Mouse (Mus musculus) small intestine, adult 2 months (tissue): ENCODE results near the gene 4833427G06Rik. TPM values are rescaled to one million over a fixed set of nuclear protein-coding genes. Genes with fewer than 3 reads are reported as not detected.
A peak's percentile ranks its signal among the peaks of the same experiment; 100 is the strongest.

Experiments used
- H3K27ac ChIP-seq: fragments of 200-500 bp; 2 replicates; pipeline ENCODE4 v1.5.1; 2012; ENCODE audit warnings: low read depth, low read length, control low read depth, inconsistent platforms; ENCODE audit not compliant: insufficient read depth
- H3K27me3 ChIP-seq: fragments of 200-500 bp; 2 replicates; pipeline ENCODE4 v1.6.1; 2012; ENCODE audit warnings: mild to moderate bottlenecking, moderate library complexity, low read length, inconsistent platforms; ENCODE audit not compliant: control insufficient read depth, insufficient read depth
- H3K36me3 ChIP-seq: fragments of 200-500 bp; 2 replicates; pipeline ENCODE4 v1.6.1; 2012; ENCODE audit warnings: mild to moderate bottlenecking, low read length, control low read depth, inconsistent platforms; ENCODE audit not compliant: control insufficient read depth, insufficient read depth
- H3K4me1 ChIP-seq: fragments of 200-500 bp; 2 replicates; pipeline ENCODE4 v1.6.1; 2012; ENCODE audit warnings: low read length, inconsistent platforms, mixed read lengths; ENCODE audit not compliant: control insufficient read depth, insufficient read depth, insufficient read length
- H3K4me3 ChIP-seq: fragments of 200-500 bp; 2 replicates; pipeline ENCODE4 v1.5.1; 2012; ENCODE audit warnings: low read depth, mild to moderate bottlenecking, control low read depth, inconsistent platforms, low read length, moderate library complexity
- CTCF ChIP-seq: fragments of 200-500 bp; IDR thresholded peaks from 2 replicates; pipeline ENCODE4 v1.5.1; 2012; ENCODE audit warnings: low read depth, mild to moderate bottlenecking, control low read depth, inconsistent platforms, low read length, moderate library complexity, mixed read lengths; ENCODE audit not compliant: insufficient replicate concordance, insufficient read length; ENCODE audit errors: extremely low read depth
- POLR2A ChIP-seq: fragments of 200-500 bp; IDR thresholded peaks from 2 replicates; pipeline ENCODE4 v1.6.1; 2012; ENCODE audit warnings: low read depth, mild to moderate bottlenecking, control low read depth, inconsistent platforms, low read length, moderate library complexity
- WGBS: fragments of 180-500 bp; shearing (Covaris S2); methylation state at CpG from one replicate; pipeline ENCODE4 v1.1.7; 2018; 5-methylcytosine and 5-hydroxymethylcytosine counted together
- polyA plus RNA-seq: library from polyadenylated mRNA; depleted of rRNA; stranded (reverse); fragments of >200 nt; gene quantifications from 2 replicates; pipeline ENCODE4 v1.2.3, GENCODE M21; 2012

The 4833427G06Rik gene
- polyA plus RNA-seq, 1 experiment: not detected

- no peak for TF ChIP-seq POLR2A
- no peak for TF ChIP-seq CTCF
- WGBS: 91% methylated on average over 1 of the region's 1 CpGs
Measured at GRCm38 (mm10) chr9:51137836-51138235, 36.0 kb upstream of the 4833427G06Rik start.

GRCm38 (mm10) chr9:51137432-51137831, 35.6 kb upstream of the 4833427G06Rik start:
- no peak overlapping the region for H3K27ac ChIP-seq
- no peaks in the 10 kb centered on the region for H3K4me1 ChIP-seq
- H3K36me3 ChIP-seq: no peaks in the 10 kb centered on the region
- no peak overlapping the region for H3K4me3 ChIP-seq
- 66% methylated on average over 4 of the region's 4 CpGs for WGBS
- no peaks in the 10 kb centered on the region for H3K27me3 ChIP-seq
- TF ChIP-seq POLR2A (no peak), CTCF (no peak)

More at GRCm38 (mm10) chr9:51137836-51138235, 36.0 kb upstream of the 4833427G06Rik start:
- Histone ChIP-seq H3K4me3 (no peak overlapping the region), H3K36me3 (no peaks in the 10 kb centered on the region), H3K4me1 (no peaks in the 10 kb centered on the region), H3K27ac (no peak overlapping the region), H3K27me3 (no peaks in the 10 kb centered on the region)

- no peaks in the 10 kb centered on the region for H3K4me1 ChIP-seq
- WGBS: 73% methylated on average over 3 of the region's 3 CpGs
Measured at GRCm38 (mm10) chr9:51136985-51137384, 35.1 kb upstream of the 4833427G06Rik start.

DNA sequence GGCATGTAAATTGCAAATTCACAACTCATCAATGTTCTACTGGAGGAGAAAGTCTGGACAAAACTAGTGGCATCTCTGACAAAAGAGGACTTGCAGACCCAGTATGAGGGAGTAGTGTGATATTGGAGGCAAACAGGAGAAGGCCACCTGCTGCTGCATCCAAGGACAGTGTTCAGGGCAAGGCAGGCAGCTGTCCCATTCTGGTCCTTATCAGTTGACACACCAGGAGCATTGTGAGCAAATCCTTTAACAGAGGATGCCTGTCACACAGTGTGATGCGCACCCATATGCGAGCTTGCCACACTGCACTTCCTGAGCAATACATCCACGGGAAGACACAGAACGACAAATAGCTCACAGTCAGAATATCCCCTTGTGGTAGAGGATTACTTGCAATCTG, 12.9 kb upstream of the 4833427G06Rik start:
- 69% methylated on average over 4 of the region's 4 CpGs for WGBS
- Histone ChIP-seq H3K36me3 (no peaks in the 10 kb centered on the region), H3K4me3 (no peak overlapping the region), H3K27me3 (no peaks in the 10 kb centered on the region), H3K27ac (no peak overlapping the region), H3K4me1 (no peaks in the 10 kb centered on the region)
- no peak for TF ChIP-seq CTCF
- TF ChIP-seq POLR2A: no peak

More at GRCm38 (mm10) chr9:51136985-51137384, 35.1 kb upstream of the 4833427G06Rik start:
- Histone ChIP-seq H3K27ac (no peak overlapping the region), H3K36me3 (no peaks in the 10 kb centered on the region), H3K27me3 (no peaks in the 10 kb centered on the region), H3K4me3 (no peak overlapping the region)
- no peak for TF ChIP-seq POLR2A
- TF ChIP-seq CTCF: peak; percentile 40; the same call in 1 of the 2 replicates

GRCm38 (mm10) chr9:51105751-51106150, 3.9 kb upstream of the 4833427G06Rik start:
- H3K27ac ChIP-seq: no peak overlapping the region

DNA sequence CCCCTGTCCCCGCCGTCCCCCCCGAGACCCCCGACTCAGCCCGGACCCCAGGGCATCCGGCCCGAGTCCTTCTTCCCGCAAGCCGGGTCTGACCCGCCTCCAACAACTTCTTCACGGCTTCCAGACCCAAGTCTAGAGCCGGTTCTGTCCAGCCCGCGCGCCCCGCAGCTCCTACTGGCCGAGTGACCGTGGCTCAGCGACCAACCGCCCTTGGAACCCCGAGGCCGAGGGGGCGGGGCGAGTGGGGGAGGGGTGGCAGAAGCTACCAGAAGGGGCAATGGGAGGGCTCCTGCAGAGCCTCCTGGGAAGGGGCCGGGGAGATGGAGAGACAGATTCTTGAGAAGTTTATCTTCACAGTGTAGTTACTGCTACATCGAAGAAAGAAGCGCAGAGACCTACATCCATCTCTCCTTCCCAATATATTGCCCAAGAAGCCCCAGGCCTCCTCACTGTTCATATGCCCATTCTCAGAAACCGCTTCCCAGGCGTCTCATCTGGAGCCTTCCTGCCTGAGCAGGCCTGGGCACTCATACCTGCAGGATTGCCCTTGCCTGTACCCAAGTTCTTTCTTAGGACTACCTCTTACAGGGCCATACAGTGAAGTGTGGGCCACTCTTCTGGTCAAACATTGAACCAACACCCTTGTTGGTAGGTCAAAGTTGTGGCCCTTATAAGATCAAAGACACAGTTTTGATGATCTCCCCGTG, 2.1 kb upstream of the 4833427G06Rik start:
- no peak for TF ChIP-seq CTCF
- TF ChIP-seq POLR2A: no peak

More at GRCm38 (mm10) chr9:51105751-51106150, 3.9 kb upstream of the 4833427G06Rik start:
- WGBS: 60% methylated on average over 2 of the region's 2 CpGs
- TF ChIP-seq POLR2A: no peak
- no peak for TF ChIP-seq CTCF
- H3K4me1 ChIP-seq: peaks cover 3% of the 10 kb centered on the region; the same call in 1 of the 2 replicates
- no peaks in the 10 kb centered on the region for H3K36me3 ChIP-seq
- no peak overlapping the region for H3K4me3 ChIP-seq
- peaks cover 24% of the 10 kb centered on the region for H3K27me3 ChIP-seq

GRCm38 (mm10) chr9:51102963-51103807, 1.3 kb upstream of the 4833427G06Rik start:
- Histone ChIP-seq H3K4me3 (peak overlapping the region; percentile 50), H3K27me3 (peaks cover 24% of the 10 kb centered on the region), H3K27ac (no peak overlapping the region), H3K4me1 (peaks cover 3% of the 10 kb centered on the region; the same call in 1 of the 2 replicates), H3K36me3 (no peaks in the 10 kb centered on the region)
- TF ChIP-seq POLR2A (no peak), CTCF (no peak)
- 5% methylated on average over 42 of the region's 44 CpGs for WGBS

More for the DNA sequence above, 2.1 kb upstream of the 4833427G06Rik start:
- peaks cover 3% of the 10 kb centered on the region; the same call in 1 of the 2 replicates for H3K4me1 ChIP-seq
- peak overlapping the region; percentile 50 for H3K4me3 ChIP-seq
- H3K27ac ChIP-seq: no peak overlapping the region
- no peaks in the 10 kb centered on the region for H3K36me3 ChIP-seq
- WGBS: 18% methylated on average over 29 of the region's 30 CpGs
- peaks cover 24% of the 10 kb centered on the region for H3K27me3 ChIP-seq
